Mouse (Mus musculus) spleen, adult 2 months (tissue): ENCODE results near the gene Fam13a. TPM values are rescaled to one million over a fixed set of nuclear protein-coding genes. Genes with fewer than 3 reads are reported as not detected.

Experiments
- DNase-seq, 2 experiments: peaks; one replicate each; pipeline versions ENCODE4 v3.0.0 to v3.0.0-alpha.2; 2012 to 2021; ENCODE audit warnings: low spot score in 2 of 2, low read depth in 1 of 2
- H3K27ac ChIP-seq: fragments of 200-500 bp; 2 replicates; pipeline ENCODE4 v1.5.1; 2012; ENCODE audit warnings: low read length, inconsistent platforms; ENCODE audit not compliant: insufficient read depth
- H3K27me3 ChIP-seq: fragments of 200-500 bp; 2 replicates; pipeline ENCODE4 v1.6.1; 2012; ENCODE audit warnings: mild to moderate bottlenecking, moderate library complexity, low read length, inconsistent platforms; ENCODE audit not compliant: control insufficient read depth, insufficient read depth
- H3K36me3 ChIP-seq: fragments of 200-500 bp; 2 replicates; pipeline ENCODE4 v1.6.1; 2012; ENCODE audit warnings: mild to moderate bottlenecking, low read length, inconsistent platforms; ENCODE audit not compliant: control insufficient read depth, insufficient read depth
- H3K4me1 ChIP-seq: fragments of 200-500 bp; 2 replicates; pipeline ENCODE4 v1.6.1; 2011; ENCODE audit warnings: inconsistent platforms; ENCODE audit not compliant: control insufficient read depth, insufficient read depth, insufficient read length
- H3K4me3 ChIP-seq: fragments of 200-500 bp; 2 replicates; pipeline ENCODE4 v1.5.1; 2011; ENCODE audit warnings: mild to moderate bottlenecking, inconsistent platforms; ENCODE audit not compliant: insufficient read depth, insufficient read length; ENCODE audit errors: extremely low read depth
- CTCF ChIP-seq: fragments of 200-500 bp; IDR thresholded peaks from 2 replicates; pipeline ENCODE4 v1.5.1; 2011; ENCODE audit warnings: mild to moderate bottlenecking, inconsistent platforms; ENCODE audit not compliant: insufficient read depth, insufficient read length, insufficient replicate concordance; ENCODE audit errors: extremely low read depth
- POLR2A ChIP-seq: fragments of 200-500 bp; IDR thresholded peaks from 2 replicates; pipeline ENCODE4 v1.6.1; 2011; ENCODE audit warnings: low read depth, low read length, inconsistent platforms
- WGBS: fragments of 180-500 bp; shearing (Covaris S2); methylation state at CpG from one replicate; pipeline ENCODE4 v1.1.7; 2018; 5-methylcytosine and 5-hydroxymethylcytosine counted together
- polyA plus RNA-seq: library from polyadenylated mRNA; depleted of rRNA; stranded (reverse); fragments of >200 nt; gene quantifications from 2 replicates; pipeline ENCODE4 v1.2.3, GENCODE M21; 2012

The Fam13a gene
- polyA plus RNA-seq, 1 experiment: 0.78 TPM

- no peak overlapping the region for H3K4me3 ChIP-seq
- TF ChIP-seq CTCF (no peak), POLR2A (no peak)
- no peaks in the 10 kb centered on the region for H3K4me1 ChIP-seq
- H3K27ac ChIP-seq: no peak overlapping the region
- 87% methylated on average over 2 of the region's 2 CpGs for WGBS
- no peaks in the 10 kb centered on the region for H3K36me3 ChIP-seq
- no peak for DNase-seq
- no peaks in the 10 kb centered on the region for H3K27me3 ChIP-seq
Observed at GRCm38 (mm10) chr6:58974428-58974827, 49.9 kb downstream of the Fam13a start.

- no peaks in the 10 kb centered on the region for H3K4me1 ChIP-seq
- no peak for DNase-seq
- WGBS: 91% methylated on average over 1 of the region's 1 CpGs
- H3K36me3 ChIP-seq: no peaks in the 10 kb centered on the region
- H3K27ac ChIP-seq: no peak overlapping the region
- TF ChIP-seq POLR2A (no peak), CTCF (no peak)
- no peak overlapping the region for H3K4me3 ChIP-seq
- no peaks in the 10 kb centered on the region for H3K27me3 ChIP-seq
Observed at GRCm38 (mm10) chr6:58972873-58973272, 51.5 kb downstream of the Fam13a start.

- no peaks in the 10 kb centered on the region for H3K27me3 ChIP-seq
- no peak overlapping the region for H3K27ac ChIP-seq
- WGBS: 83% methylated on average over 3 of the region's 3 CpGs
Observed at GRCm38 (mm10) chr6:58968272-58968671, 56.1 kb downstream of the Fam13a start.

GRCm38 (mm10) chr6:58965071-58965831 is 59.1 kb downstream of the Fam13a start:
- H3K4me3 ChIP-seq: no peak overlapping the region
- no peaks in the 10 kb centered on the region for H3K27me3 ChIP-seq
- H3K4me1 ChIP-seq: no peaks in the 10 kb centered on the region
- no peak for DNase-seq
- H3K36me3 ChIP-seq: no peaks in the 10 kb centered on the region
- TF ChIP-seq POLR2A: no peak
- TF ChIP-seq CTCF: no peak
- WGBS: 65% methylated on average over 12 of the region's 12 CpGs
- peak overlapping the region; percentile 55; the same call in 1 of the 2 replicates for H3K27ac ChIP-seq

More at GRCm38 (mm10) chr6:58968272-58968671, 56.1 kb downstream of the Fam13a start:
- Histone ChIP-seq H3K4me3 (no peak overlapping the region), H3K4me1 (no peaks in the 10 kb centered on the region), H3K36me3 (no peaks in the 10 kb centered on the region)
- TF ChIP-seq POLR2A (no peak), CTCF (no peak)
- no peak for DNase-seq

GRCm38 (mm10) chr6:58964565-58964964 is 59.8 kb downstream of the Fam13a start:
- no peaks in the 10 kb centered on the region for H3K36me3 ChIP-seq
- no peak overlapping the region for H3K27ac ChIP-seq
- H3K27me3 ChIP-seq: no peaks in the 10 kb centered on the region
- no peak for DNase-seq
- TF ChIP-seq POLR2A (no peak), CTCF (no peak)
- H3K4me1 ChIP-seq: no peaks in the 10 kb centered on the region
- no peak overlapping the region for H3K4me3 ChIP-seq

GRCm38 (mm10) chr6:58964091-58964490 is 60.3 kb downstream of the Fam13a start:
- 94% methylated on average over 2 of the region's 2 CpGs for WGBS
- no peak for DNase-seq
- Histone ChIP-seq H3K27ac (no peak overlapping the region), H3K36me3 (no peaks in the 10 kb centered on the region), H3K4me3 (no peak overlapping the region), H3K4me1 (no peaks in the 10 kb centered on the region), H3K27me3 (no peaks in the 10 kb centered on the region)
- TF ChIP-seq POLR2A (no peak), CTCF (no peak)

- no peak for DNase-seq
- no peaks in the 10 kb centered on the region for H3K4me1 ChIP-seq
- TF ChIP-seq POLR2A (no peak), CTCF (no peak)
- H3K27ac ChIP-seq: no peak overlapping the region
- no peaks in the 10 kb centered on the region for H3K36me3 ChIP-seq
- no peaks in the 10 kb centered on the region for H3K27me3 ChIP-seq
- no peak overlapping the region for H3K4me3 ChIP-seq
- WGBS: 94% methylated on average over 5 of the region's 5 CpGs
Observed at GRCm38 (mm10) chr6:58962691-58963090, 61.7 kb downstream of the Fam13a start.
